Mouse (Mus musculus) spleen, adult 18-20 months (tissue): ENCODE data around the gene Wasf1.
A peak's percentile ranks its signal among the peaks of the same experiment; 100 is the strongest.

Experiments used
- DNase-seq, 2 experiments: peaks; one replicate each; pipeline ENCODE4 v3.0.0; 2022; ENCODE audit warnings: mixed read lengths in 2 of 2

Gene Wasf1

DNA sequence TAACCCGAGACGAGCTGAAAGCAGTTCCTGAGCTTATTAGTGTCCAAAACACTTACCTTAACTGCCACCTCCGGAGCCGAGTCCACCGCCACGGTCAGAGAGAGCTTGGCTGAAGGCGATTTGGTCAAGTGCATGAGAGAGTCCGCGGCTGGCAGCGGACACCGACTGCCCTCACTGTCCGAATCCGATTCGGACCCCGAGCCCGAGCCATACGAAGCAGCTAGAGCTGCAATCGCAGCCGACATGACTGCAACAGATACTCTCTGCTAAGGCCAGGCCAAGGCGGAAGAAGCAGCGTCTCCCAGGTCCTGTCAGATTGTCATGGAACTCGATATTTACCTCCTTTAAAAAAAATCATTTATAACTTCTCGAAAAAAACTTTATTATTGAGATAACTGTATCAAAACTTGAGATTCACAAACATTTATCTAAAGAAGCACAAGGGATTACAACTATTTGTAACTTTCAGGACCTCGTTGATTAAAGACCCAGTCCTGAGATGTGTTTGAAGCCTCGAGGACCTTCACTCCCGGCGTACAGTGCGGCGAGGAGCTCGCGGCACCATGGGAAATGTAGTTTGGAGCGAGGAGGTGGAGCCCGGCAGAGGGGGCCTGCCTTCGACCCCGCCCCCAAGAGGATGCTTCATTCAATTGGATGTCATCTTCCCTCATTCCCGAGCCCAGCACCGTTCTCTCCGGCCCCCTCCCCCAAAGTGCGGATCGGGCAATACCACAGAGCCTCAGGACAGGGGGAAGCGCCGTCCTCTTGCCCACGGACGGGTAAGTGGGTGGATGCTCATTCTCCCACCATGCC, at the start of gene Wasf1, which contains the start of gene Cdc40:
Gene Wasf1, plus strand, starts transcription at position 645 of the 813 bp plus-strand sequence.
Gene Cdc40, minus strand, starts transcription at position 481 of the 813 bp plus-strand sequence.
- DNase-seq = peak; percentile 80 to 87

DNA sequence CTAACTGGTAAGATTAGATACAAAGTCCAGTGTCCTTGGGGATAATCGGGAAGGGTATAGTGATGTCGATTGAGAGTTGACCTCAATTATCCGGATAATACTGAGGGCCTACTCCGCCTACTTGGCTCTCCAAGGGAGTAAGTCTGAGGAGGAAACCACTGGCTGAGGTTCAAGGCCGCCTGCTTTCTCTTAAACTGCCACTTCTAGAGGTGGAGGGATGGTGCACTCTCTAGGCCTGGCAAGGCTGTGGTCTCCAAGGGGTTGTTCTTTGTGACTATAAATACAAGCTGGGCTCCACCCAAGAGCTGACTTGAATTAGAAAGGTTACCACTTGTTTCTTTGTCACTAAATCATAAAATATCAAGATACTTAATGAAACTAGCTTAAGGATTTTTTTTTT, 43.2 kb upstream of the Wasf1 start:
- DNase-seq = no peak

DNA sequence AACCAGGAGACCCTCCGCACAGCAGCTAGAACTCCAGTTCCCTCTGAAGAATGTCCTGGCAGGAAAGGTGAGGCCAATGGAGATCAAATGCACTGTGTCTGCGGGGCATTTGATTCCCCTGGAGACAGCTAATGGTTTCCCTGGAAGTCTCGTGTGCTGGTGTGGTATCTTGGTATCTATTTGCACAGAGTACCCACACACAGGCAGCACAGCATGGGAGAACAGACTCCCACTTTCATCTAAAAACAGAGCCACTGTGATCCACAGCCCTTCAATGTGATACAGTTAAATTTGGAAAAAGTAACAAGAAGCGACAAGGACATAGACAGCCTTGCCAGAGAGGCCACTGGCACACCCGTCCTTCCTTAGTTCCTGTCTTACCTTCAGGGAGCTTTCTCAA, 39.4 kb upstream of the Wasf1 start:
- no peak for DNase-seq

DNA sequence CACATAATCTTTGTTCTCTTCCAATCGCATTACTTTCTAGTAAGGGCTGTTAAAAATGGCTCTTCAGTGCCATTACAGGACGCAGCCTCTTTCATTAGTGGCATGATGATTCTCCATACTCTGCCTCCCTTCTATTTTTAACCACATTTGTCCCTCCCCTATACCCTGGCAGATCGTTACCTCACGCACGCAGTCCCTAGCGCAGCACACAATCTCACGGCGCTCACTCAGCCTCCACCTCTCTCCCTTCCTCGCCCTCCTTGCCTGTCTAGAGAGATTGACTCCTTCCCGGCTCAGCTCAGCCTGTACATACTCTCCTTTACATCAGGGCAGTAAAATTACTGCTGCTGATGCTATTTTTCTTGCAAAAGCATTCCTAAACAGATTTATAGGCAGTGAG, 38.7 kb upstream of the Wasf1 start:
- no peak for DNase-seq

DNA sequence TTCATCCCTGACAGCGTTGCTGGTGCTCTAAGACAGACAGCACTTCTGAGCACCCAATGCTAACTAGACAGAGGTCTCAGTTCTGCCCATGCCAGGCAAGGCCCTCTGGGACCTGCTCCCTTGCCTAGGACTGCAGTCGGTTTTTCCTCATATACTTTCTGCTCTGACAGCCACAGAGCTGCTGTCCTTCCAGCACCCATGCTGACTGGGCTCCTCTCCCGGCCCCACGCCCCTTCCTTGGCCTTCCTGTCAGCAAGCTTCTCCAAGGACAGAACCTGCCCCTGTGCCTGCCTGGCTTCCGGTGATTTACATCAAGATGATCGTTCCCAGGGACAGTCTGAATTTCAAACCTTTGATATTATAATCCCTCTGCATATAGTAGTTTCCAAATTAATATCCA, 37.6 kb upstream of the Wasf1 start:
- no peak for DNase-seq

DNA sequence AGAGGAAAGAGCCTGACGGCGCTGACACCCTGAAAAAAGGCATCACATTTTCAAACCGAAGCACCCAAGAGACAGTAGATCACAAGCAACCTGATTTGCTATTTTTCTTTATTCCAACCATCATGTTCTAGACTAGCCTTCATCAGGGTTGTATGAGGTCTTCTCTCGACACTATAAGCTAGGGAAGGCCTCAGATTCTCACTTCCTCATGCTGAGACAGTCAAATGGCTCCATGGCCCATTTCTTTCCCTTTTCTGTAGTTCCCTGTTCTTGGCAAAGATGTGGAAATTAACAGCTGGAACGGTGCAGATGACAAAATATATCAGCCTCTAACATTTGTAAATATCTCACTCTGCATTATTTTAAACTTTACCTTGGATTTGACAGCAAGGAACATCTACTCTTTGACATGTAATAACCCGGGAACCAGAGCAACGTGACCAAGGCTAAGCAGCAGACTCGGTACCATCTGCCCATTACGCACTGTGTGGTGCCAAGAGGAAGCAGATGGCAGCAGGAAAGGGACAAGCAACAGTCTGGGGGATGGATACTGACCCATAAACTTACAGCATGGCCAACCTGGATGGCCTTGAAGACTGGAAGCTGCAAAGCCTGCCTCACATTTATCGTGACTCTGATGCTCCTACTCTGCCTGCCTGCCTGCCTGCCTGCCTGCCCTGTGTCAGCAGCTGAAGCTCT, 36.0 kb upstream of the Wasf1 start:
- no peak for DNase-seq

DNA sequence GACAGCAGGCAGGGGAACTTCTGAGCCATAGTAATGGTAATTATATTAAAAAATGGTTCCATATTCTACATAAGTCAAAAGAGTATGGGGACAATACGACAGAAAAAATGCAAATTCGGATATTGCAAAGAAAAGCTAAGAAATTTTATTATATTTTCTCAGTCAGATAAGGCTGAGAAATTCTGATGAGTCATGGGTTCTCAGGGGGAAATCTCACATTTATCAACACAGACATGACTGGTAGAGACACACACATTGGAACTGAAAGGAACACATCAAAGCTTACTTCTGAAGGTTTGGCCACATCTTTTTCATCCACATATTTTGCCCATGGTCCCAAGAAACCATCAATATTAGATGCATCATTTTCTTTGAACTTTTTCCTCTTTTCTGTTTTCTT, 32.6 kb upstream of the Wasf1 start:
- no peak for DNase-seq

DNA sequence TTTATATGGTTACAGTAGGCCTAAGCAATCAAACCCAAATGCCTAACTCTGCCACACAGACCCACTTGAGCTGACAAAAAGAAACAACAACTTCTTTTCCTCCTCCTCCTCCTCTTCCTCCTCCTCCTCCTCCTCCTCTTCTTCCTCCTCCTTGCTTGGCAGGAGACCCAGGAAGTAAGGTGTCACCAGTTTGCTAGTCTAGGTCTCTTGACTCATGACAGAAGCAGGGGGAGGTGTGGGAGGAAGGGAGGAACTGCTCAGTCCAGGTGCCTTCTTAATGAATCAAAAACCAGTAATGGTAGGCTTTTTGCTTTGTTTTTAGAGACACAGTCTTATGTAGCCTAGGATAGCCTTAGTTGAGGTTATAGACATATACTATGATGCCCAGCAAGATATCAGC, 32.1 kb upstream of the Wasf1 start:
- DNase-seq = no peak

DNA sequence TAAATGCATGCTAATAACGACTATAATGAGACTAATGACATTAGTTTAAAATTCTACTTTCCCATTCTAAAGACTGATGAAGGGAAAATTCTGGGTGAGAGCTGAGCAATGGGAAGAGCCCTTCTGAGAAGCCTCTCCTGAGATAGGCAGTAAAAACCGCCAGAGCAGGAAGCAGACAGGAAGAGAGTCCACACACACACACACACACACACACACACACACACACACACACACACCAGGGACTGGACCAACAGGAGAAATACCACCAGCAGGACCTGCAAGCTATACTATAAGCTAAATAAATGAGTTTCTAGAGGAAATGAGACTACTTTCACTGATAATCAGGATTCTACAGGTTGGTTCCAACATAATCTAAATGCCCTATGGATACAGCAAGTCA, 27.7 kb upstream of the Wasf1 start:
- DNase-seq = no peak

DNA sequence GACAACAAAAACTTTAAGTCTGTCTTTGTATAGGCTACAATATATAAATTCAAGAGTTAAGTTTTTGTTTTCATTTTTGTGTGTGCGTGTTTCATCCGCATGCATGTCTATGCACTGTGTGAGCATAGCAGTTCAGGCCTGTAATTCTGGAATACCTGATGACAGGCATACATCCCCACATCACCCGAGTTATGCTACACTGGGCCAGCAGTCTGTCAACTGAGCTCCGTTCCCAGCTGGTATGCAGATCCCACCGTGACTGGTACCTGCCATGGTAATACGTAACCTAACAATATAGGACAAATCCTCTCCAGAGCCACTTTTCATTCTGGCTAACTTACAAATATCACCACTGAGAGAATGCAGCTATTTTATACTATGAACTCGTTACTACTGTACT, 26.6 kb upstream of the Wasf1 start:
- no peak for DNase-seq

DNA sequence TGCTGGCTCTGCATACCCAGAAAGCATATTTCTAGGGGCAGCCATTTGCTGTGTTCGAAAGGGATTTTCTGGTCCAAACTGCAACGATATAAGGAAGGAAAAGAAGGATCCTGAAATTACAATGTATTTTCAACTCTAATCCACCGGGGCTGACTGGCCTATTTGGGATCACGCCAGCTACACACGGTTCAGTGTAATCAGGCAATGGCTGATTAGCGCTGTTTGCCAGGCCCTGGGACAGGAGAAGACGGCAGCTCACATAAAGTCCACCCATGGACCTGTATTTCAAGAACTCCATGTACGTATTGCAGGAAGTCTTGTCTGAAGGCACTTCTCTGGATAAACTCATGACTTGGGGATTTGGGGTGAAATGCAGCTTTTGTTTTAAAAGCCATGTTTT, 25.7 kb upstream of the Wasf1 start:
- DNase-seq = no peak

DNA sequence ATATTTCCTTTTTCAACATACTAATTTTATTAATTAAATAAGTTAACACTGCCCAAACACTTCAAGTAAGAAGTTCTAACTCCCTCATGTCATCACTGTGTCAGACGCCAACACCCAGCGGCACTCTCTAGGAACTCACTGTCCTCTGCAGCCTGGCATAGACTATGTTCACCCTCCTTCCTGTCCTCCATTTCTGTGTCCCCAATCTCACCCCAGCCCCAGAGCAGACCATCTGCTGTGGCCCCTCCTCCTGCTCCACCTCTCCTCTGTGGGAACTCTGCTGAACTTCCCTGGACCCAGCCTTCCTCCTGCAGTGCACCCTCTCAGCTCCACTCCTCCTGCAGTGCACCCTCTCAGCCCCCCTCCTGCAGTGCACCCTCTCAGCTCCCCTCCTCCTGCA, 15.2 kb upstream of the Wasf1 start:
- DNase-seq = no peak

DNA sequence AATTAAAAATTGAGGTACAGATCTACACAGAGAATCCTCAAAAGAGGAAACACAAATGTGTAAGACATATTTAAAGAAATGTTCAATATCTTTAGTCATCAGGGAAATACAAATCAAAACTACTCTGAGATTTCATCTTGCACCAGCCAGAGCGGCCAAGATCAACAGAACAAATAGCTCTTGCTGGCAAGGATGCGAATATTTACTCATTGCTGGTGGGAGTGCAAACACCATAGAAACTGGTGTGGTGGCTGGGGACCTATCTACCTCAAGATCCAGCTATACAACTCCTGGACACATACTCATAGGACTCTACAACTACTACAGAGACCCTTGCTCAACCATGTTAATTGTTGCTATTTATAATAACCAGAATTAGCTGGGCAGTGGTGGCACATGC, 12.0 kb upstream of the Wasf1 start:
- no peak for DNase-seq

DNA sequence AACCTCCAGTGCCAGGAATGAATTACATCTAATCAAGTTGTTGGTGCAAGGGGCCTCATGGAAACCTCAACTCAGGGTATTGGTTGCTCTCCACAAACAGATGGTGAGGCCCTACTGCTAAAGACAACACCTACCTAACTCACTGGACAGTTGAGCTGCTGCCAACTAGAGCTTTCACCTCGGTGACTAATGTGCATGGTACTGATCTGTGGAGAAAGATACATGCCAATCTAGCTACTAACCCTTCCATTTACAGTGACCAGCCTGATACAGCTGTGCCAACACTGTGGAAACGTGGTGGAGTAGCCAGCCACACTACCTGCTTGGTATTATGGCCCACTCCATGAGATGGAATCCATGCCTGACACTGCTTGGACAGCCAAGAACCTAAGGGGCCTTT, 11.2 kb upstream of the Wasf1 start:
- no peak for DNase-seq

DNA sequence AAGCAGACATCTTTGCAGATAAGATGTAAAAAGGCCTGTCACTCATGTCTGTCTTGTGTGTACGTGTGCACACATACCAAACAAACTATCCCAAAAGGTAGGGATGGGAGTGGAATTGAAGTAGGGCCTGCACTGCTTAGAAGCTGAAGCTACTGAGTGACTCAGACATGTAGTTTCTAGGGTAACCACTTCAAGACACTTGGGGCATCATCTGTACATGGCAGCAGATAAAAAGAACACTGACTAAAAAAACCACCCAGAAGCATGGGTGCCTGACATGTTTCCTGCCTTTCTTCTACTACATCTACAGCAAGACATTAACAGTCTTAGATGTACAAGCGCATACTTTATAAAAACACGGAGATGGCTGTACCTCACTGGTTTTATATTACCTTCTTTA, 5.0 kb upstream of the Wasf1 start:
- no peak for DNase-seq

DNA sequence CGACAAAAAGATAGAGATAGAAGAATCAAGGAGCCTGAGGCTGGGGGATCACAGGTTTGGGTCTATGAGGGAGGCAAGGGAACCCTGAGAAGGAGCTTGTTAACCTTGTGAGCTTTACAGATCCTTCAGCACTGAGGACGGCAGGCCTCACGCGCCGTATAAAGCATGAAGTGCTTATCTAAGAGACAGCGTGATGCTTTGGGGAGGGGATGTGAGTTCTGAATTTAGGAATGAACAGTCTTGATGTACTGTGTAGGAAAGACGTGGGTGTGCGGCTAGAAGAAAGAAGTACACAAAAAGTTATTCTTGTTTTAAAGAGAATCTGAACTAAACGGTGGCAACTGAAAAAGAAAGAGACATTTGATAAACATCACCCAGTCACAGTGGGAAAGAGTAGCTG, 3.3 kb upstream of the Wasf1 start:
- no peak for DNase-seq

DNA sequence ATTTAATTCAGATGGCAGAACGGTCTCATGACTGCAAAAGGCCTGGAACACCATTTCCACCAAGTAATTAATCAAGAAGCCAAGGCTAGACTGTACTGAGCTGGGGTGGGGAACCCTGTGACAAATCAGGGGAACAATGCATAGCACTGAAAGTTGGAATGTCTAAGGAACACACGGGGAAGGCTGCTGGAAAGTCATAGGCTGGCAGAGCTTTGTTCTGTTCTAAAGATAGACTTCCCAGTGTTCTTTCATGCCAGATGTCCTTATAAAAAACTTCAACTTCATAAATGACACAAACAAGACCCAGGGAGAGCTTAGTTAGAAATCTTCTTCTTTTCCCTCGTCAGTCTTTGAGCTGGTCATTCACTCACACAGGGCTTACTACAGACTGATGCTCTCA, 2.0 kb upstream of the Wasf1 start:
- no peak for DNase-seq

DNA sequence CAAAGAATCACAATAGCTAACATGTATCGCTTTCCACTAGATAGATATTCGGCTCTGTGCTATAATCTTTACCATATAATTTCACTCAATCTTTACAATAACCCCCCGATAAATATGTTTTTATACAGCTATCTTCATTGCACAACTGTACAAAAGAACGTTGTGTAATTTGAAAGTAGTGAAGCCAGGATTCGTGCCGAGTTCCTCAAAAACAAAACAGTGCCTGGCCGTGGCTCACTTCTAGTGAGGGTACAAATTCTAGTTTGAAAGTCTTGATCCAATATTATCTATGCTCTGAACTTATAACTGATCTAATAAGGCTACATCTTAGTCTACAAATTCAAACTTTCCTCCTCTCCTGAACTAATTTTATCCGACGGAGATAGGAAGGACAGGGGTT, 942 bp upstream of the Wasf1 start:
- DNase-seq = no peak

DNA sequence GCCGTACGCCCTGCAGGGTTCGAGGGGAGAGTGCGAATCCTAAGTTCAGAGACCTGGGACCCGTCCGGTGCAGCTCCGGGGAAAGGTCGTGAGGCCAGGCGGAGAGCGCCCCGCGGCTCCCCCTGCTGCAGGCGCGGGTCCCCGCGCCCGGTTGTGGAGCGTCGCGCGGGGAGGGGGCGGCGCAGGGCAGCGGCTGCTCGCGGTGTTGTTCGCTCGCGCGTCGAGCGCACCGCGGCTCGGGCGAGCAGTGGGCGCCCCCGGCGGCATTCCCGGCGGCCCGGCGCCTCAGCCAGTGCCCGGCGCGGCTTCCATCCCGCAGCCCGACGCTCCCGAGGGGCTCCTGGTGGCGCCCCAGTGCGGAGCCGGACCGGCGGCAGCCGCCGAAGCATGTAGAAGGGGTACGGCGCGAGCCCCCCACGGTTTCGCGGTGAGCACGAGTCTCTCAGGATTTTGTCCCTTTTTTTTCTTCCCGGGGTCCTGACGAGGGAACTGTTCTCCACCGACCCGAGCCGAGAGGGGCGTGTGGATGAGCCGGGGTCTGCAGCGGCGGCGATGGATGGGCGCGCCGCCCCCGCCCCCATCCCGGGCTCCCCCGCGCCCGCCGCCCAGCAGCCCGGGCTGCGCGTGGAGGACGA, 486 bp downstream of the Wasf1 start:
- peak in 1 of 2 experiments; percentile 8 for DNase-seq

DNA sequence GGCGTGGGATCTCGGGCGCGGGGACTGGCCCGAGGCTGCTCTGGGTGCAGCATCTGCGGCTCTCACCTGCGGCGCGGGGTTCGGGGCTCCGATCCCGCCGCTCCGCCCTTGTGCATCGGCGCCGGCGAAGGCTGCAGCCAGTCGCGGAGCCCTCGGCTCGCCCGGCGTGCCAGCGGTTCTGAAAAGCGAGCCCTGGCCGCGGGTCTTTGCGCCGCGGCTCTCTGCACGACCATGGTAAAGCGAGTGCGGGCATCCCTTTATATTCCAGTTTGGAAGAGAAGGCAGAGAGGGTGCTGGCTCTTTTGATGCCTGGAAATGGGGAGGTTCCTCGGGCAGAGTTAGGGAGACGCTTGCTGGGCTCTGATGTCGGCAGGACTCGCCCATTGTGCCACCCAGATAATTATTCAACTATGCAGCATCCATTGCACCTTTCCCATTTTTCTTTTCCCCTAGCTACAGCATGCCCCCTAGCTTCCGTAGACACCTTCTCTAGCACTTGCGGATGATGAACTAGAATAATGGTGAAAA, 1.1 kb downstream of the Wasf1 start:
- peak; percentile 6 to 20 for DNase-seq

DNA sequence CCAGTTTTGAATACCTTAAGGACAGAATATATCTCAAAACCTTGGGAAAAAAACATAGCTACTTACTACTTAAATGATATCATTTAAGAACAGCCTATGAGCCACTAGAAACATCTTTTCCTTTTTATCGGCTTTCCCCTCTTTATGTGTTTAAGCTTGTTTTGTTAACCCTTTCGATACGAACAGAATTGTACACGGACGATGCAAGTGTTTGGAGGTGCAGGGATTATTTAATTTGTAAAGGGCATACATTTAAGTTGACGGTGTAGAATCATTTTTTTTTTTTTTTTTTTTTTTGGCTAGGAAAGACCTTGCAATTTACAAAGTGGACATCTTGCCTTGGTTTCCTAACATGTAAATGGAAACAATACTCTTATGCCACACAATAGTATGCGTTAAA, 2.2 kb downstream of the Wasf1 start:
- no peak for DNase-seq

DNA sequence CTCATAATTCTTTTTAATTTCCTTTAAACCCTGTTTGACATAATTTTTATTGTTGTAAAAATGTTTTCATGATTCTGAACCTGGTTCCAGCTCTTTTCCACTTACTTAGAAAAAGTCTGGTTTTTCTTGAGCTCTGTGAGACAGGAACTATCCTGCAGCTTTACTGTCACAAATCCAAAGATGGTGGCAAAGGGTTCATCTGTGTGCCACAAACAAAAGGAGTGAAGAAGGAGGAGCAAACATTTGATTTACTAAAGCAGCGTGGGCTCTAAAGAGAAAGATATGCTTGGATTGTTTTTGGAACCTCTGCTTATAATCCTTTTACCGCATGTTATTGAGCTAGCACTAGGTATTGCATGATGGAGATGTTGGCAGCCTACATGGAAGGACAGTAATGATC, 4.0 kb downstream of the Wasf1 start:
- no peak for DNase-seq

DNA sequence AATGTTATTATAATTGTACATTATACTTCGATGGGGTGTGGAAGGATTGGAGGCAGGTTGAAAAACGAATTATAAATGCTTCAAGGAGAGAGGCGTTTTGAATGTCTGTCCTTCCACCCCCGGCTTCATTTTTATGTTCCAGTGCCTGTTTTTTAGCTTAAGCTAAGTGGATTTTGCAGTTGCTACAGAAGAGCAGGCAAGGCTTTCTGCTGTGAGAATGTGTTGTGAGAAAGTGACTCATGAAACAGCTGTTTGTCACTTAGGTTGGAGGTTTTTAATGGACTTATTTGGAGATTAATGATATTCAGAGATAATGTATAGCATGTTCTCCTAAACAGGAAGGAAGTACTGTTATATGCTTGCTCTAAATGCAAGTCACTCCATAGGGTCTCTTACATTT, 5.9 kb downstream of the Wasf1 start:
- no peak for DNase-seq

DNA sequence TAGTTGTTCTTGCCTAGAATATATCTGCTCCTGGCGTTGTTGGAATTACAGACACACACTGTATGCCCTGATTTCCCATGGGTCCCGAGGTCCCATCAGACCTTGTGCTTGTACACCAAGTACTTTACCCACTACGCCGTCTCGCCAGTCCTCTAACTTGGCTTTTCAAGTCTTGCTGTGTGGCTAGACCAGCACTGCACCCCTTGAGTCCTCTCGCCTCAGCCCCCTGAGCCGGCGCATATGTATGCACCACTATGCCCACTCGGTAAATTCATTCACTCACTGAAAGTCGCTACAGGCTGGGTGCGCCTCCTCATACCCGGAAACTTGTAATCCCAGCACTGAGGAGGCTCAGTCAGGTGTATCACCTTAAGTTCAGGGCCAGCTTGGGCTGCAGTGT, 12.5 kb downstream of the Wasf1 start:
- no peak for DNase-seq
